Mouse (Mus musculus) embryonic fibroblast, embryonic 13.5 days (primary cell): Measurements from ENCODE around the gene Elovl6.

Source experiments
- CTCF ChIP-seq: IDR thresholded peaks from 2 replicates; pipeline ENCODE4 v1.5.1; 2011; ENCODE audit warnings: mild to moderate bottlenecking, control low read depth, low read length, moderate library complexity, borderline replicate concordance; ENCODE audit not compliant: insufficient read depth
- POLR2A ChIP-seq: IDR thresholded peaks from 2 replicates; pipeline ENCODE4 v1.6.1; 2011; ENCODE audit warnings: low read depth, mild to moderate bottlenecking, control low read depth, low read length, moderate library complexity

DNA sequence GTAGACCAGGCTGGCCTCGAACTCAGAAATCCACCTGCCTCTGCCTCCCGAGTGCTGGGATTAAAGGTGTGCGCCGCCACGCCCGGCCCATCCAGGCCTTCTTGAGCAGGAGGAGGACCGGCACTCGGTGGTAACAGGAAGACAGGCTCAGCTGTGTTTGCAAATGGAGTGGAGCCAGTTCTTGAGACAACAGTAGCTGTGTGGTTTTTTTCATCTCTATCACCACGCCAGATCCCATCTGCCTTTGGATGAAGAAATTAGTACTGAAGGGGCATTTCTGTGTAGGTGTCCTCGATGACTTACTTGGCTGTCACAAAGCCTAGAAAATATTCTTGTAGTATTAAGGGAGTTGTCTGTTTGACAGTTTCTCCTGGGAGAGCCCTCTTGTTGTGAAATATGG, 28.9 kb downstream of the Elovl6 start:
- TF ChIP-seq CTCF = no peak
- TF ChIP-seq POLR2A = no peak
